Mouse (Mus musculus) cerebellum, adult 11 months (tissue): Measurements from ENCODE around the gene Cadps2.

Source experiments
- DNase-seq: peaks from one replicate; pipeline ENCODE4 v3.0.0; 2022

Cadps2 gene

DNA sequence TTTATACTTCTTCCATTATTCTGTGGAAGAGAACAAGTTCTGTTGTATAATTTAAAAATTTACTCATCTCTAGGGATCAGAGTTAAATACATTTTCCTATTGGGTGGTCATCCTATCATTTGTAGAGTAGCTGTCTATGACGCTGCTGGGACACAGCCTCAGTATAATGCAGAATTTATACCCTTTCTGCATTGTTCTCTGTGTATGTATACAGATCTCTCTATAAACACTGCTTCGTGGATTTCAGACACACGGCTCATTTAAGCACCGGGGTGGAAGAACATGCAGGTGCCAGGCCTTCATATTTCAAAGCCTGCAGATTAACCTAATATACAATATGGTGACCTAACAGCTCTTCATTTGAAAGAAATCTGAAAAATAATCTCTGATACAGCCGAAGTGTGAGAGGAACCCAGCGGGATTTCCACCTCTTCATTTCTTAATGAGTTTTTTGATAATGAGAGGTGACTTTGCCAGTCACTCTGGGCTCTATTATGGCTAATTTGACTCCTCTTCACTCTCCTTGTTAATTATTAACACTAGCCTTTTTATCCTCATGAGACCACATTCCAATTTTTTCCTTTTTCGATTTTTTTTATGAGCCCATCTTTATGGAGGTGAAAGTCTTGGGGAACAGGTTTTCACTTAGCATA, 501.7 kb downstream of the Cadps2 start:
- DNase-seq, result no peak

DNA sequence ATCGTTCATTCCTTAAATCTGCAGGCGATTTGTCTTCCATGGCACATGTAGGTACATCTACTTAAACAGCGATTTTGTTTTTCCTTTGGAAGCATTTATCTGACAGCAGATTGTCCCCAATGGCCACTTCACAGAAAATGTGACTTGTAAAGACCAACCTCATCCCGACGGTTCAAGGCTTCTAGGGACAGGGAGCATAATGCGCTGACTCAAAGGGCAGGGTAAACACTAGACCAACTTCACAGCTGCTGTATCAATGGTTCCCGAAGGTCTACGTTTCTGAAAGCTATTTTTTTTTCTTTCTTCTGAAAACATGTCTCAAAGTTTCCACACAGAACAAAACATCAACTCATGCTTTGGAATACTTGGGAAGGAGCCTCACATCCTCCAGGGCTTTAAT, 524.3 kb downstream of the Cadps2 start:
- no peak for DNase-seq

DNA sequence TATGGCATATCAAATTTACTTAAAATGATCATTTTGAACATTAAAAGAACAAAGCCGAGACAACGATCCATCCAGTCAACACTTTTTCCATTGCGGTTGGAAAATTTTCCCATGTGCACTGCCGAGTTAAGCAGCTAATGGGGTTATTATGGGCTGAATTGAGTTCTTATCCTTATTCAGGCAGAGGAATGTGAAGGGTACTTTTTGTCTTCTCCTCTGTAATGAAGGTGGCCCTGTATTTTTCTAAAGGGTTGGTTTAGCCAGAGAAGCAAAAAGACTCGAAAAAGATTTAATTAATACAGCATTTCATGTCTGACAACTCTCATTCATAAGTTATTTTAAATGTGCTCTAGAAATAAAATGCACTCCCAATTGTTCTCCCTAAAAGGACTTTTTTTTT, 524.9 kb downstream of the Cadps2 start:
- no peak for DNase-seq

GRCm38 (mm10) chr6:23306046-23306445, 533.2 kb downstream of the Cadps2 start:
- DNase-seq, result no peak

DNA sequence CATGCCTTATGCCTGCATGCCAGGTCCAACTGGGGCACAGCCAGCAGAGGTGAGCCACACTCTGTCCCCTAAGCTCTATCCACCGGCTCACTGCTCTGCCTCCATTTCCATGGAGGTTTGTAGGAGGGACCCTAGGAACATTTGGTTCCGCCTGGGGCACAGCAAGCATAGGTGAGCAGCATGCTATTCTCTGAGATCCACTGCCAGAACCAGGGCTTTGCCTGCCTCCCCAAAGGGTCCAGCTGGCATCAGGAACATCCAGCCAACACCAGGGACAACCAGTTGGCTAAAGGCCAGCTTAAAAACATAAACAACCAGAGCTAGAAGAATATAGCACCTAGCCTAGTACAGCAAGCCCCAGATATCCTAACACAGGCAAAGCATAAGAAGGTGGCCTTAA, 540.6 kb downstream of the Cadps2 start:
- peak; percentile 39 for DNase-seq

GRCm38 (mm10) chr6:23294685-23295084, 544.5 kb downstream of the Cadps2 start:
- DNase-seq, result no peak

DNA sequence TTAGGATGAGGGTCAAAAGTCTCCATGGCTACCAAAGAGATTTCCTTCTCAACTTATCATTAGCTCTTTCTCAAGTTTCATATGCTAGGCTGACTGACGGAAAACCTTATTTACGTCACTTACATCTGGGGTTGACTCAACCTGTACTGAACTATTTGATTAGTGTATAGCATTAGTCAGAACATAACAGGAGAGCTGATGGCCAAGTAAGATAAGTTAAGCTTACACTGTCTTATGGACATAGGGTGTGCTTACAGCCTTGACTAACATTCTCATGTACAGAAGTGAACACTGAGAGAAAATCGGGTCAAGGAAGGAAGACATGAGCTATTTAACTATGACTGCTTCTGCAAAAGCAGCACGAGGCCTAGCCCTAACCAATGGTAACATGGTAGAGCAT, 550.5 kb downstream of the Cadps2 start:
- DNase-seq, result no peak

GRCm38 (mm10) chr6:23281514-23281820, 557.8 kb downstream of the Cadps2 start:
- no peak for DNase-seq

DNA sequence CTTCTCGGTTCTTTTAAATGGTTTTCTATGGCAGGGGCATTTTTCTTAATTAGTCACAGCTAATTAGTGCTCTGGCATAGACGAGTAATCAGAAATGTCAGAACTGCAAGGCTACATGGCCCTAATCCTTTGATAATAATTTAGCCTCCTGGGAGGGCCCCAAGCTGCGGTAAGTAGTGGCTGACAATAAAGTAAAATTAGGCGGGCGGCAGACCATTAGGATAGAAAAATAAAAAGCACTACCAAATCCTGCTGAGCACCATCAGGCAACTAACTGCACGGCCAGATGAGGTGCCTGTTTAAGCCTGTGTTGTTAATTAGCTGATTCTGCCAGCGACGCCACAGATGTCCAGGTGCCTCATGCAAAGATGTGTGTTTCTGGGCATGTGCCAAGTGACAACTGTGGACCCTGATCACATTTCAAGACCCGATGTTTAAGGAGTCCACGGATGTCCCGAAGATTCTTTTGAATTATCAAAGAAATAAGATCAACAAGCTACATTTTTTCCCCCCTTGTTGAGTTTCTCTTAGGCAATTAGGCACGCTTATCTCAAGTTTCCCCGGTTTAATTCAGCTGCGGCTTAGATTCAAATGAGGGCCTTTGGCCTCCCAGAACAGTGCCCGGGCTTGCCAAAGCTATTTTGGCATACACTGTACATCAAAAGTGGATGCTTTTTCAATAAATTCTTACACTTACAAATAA, 558.3 kb downstream of the Cadps2 start:
- DNase-seq, result no peak

GRCm38 (mm10) chr6:23273483-23273882, 565.7 kb downstream of the Cadps2 start:
- no peak for DNase-seq

- no peak for DNase-seq
Measured at GRCm38 (mm10) chr6:23272979-23273378, 566.2 kb downstream of the Cadps2 start.

DNA sequence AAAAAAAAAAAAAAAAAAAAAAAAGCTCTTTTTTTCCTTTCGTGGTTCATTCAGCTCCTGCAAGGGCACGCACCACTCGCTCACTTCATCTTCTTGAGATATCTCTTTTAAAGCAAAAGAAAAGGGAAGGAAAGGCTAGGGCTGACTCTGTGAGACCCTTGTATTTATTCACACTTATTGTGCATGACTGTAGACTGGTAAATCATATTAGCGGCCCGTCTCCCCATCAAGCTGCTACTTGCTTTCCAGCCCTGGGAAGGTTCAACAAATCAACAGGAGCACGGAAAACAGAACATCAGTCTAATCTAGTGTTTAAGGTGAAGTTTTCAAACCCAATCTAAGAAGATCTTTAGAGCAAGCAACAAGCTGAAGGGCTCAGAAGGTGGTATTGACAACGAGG, 566.7 kb downstream of the Cadps2 start:
- DNase-seq, result no peak

- DNase-seq, result no peak
Measured at GRCm38 (mm10) chr6:23260738-23261050, 578.5 kb downstream of the Cadps2 start.

DNA sequence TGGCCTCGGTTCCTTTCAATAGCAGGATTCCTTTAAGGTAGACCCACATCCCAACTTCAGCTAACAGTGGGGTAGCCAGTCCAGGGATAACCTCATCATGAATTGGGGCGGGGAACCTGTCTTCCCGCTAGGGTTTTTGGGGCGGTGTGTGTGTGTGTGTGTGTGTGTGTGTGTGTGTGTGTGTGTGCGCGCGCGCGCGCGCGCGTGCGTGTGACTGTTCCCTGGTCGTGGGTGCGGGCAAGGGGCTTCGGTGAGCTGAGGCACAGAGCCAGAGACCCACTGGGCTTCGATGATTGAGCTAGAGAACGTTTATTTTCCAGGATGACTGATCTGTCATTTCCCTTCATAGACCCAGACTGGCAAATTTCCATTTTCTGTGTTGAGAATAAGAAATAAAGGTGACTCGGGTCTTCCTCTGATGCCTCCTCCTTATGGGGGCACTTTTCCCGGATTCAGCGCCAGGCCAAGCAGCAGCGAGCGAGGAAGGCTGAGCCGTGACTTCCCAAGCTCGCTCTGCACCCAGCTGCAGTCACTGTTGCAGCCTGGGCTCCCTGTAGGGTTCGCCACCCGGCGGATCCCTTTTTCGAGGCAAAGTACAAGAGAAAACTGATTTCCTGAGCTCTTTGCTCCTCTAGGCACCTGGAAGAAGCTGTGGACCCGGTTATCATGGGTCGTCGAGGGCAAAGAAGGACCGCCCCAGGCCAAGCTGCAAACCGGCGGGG, 579.0 kb downstream of the Cadps2 start:
- no peak for DNase-seq

- DNase-seq, result no peak
Measured at GRCm38 (mm10) chr6:23257981-23258380, 581.2 kb downstream of the Cadps2 start.

- DNase-seq, result no peak
Measured at GRCm38 (mm10) chr6:23255161-23255560, 584.1 kb downstream of the Cadps2 start.

GRCm38 (mm10) chr6:23254644-23255043, 584.6 kb downstream of the Cadps2 start:
- DNase-seq, result no peak

DNA sequence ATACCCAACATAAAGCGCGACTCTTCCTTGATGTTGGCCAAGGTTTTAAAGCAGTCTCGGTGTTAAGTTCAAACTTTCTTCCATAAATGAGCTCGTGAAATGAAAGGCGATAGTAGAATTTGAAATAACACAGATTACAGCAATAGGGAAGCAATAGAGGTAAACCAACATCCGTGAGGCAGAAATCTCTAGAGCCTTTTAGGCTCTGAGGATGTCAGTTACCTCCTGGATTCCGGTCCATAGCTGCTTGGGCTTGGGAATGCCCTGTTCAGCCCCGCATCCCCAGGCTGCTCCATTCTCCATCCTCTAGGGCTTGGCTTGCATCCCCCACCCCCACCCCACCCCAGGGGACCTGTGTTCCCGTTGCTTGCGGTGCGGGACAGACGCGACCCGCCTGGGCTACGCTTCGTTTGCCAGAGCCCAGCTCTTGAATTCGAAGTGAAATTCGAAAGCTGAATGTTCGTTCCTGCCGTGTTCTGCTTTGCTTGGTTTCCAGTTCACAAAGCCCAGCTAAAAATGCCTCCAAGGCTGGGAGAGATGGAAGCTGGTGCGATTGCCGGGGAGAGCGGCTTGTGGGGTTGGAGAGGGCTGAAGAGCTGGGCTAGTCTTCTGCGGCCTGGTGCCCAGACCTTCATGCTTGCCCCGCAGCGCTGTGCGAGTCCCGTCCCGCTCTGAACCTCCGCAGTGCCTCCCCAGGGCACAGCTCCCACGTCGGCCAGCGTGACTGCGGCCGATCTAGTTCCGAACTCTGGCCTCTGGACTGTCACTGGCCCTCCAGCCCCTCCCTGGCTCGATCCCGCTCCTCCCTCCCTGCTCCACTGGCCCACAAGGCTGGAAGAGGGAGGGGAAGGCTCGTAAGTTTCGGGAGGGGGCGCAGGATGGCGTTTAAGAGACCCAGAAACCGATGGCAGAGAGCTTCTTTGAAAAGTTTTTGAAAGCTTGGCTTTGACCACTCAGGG, 585.6 kb downstream of the Cadps2 start:
- DNase-seq, result no peak

GRCm38 (mm10) chr6:23252196-23253135, 586.8 kb downstream of the Cadps2 start:
- DNase-seq, result no peak

- no peak for DNase-seq
Measured at GRCm38 (mm10) chr6:23251431-23251830, 587.8 kb downstream of the Cadps2 start.

DNA sequence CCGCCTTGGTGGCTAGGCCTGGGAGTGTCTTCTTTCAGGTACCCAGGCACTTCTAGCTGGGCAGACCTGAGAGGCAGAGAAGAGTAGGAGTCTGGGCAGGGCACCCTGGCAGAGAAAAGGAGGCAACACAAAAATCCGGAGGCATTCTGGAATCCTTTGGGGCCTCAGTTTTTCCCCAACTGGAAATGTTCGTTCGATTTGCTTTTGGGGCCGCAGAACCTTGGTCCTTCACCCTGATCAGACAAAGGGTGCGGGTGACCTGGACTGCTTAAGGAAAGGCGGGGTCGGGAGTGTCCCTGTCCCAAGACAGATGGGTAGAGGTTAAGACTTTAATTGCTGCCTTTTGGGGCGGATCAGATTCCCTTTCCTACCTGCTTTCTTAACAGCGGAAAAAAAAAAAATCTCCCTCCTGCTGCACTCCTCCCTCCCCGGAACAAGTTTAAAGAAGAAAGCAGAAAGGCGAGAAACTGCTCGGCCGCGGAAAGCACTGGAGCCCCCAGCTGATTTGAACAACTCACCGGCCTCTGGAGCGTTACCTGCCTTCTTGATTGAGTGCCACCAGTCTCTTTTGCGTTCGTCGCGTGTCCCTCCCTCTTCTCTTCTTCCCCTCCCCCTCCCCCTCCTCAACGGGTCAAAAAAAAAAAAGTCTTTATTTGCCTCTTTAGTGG, 588.8 kb downstream of the Cadps2 start:
- no peak for DNase-seq
